Mouse (Mus musculus): ENCODE measurements at regions not wholly inside any gene's neighbourhood (a gene's known extent, or its start where the extent isn't known, plus 50 kb on each side); places are given as distances from the start of the nearest gene placed in this dataset.

DNA sequence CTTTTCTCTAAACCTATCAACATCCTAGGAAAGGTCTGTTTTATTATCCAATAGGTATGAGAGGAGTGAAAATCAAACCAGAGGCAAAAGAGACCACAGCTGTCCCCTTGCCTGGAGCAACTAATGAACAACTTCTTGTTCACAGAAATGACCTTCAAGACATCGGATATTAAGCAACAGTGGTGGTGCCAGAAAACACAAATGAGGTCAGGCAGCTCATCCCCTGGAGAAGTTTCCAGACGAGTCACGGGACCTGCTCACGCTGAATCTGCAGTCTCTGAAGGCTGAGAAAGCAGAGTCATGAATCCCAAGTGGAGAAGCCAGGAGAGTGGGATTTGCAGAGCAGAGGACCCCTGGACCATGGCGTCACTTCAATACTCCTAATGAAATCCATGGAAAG, 183.6 kb downstream of the Efnb2 start:
- Histone ChIP-seq H3K4me2 (replicated peaks; ENCODE audit: low read depth, low read length) (no peak overlapping the region), H3K9me3 (ENCODE audit: low read length) (no peaks in the 10 kb centered on the region), H3K4me3 (ENCODE audit: low read depth, low read length) (no peak overlapping the region), H3K4me1 (ENCODE audit: insufficient read depth, low read depth, low read length) (no peaks in the 10 kb centered on the region), H3K27ac (ENCODE audit: low read length) (no peak overlapping the region), H3K9ac (replicated peaks; ENCODE audit: low read depth) (no peak overlapping the region), H3K36me3 (ENCODE audit: insufficient read depth, low read length) (no peaks in the 10 kb centered on the region), H3K27me3 (replicated peaks; ENCODE audit: insufficient read depth, low read length) (no peaks in the 10 kb centered on the region)
- ATAC-seq (no peak), DNase-seq (ENCODE audit: low spot score) (no peak)
- WGBS = 74% methylated on average over 5 of the region's 5 CpGs
- TF ChIP-seq EP300 (IDR thresholded peaks at IDR 0.05) (no peak), CTCF (IDR thresholded peaks at IDR 0.05) (no peak)

DNA sequence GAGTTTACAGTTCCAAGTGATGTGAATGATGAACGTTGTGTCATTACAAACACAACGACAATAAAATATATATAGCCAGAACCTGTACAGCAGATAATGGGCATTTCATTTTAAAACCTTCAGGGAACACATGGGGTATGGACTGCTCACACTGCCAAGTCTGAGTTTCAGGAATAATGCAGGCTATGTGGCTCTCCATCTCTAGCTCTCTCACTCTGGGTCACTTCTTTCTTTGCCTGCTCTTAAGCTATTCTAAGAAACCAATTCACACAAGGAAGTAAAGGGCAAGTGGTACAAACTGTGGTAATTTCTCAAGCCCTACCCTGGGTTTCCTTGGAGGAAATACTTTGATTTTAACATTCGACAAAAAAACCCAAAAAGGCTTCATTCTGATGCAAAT, 192.5 kb downstream of the Efnb2 start:
- 58% methylated on average over 3 of the region's 3 CpGs for WGBS
- Histone ChIP-seq H3K4me2 (replicated peaks; ENCODE audit: low read depth, low read length) (no peak overlapping the region), H3K4me1 (ENCODE audit: insufficient read depth, low read depth, low read length) (no peaks in the 10 kb centered on the region), H3K27me3 (replicated peaks; ENCODE audit: insufficient read depth, low read length) (no peaks in the 10 kb centered on the region), H3K9ac (replicated peaks; ENCODE audit: low read depth) (no peak overlapping the region), H3K27ac (ENCODE audit: low read length) (no peak overlapping the region), H3K4me3 (ENCODE audit: low read depth, low read length) (no peak overlapping the region), H3K36me3 (ENCODE audit: insufficient read depth, low read length) (no peaks in the 10 kb centered on the region), H3K9me3 (ENCODE audit: low read length) (no peaks in the 10 kb centered on the region)
- DNase-seq (ENCODE audit: low spot score) = no peak
- no peak for TF ChIP-seq EP300 (IDR thresholded peaks at IDR 0.05)
- TF ChIP-seq CTCF (IDR thresholded peaks at IDR 0.05) = no peak
- ATAC-seq = no peak

DNA sequence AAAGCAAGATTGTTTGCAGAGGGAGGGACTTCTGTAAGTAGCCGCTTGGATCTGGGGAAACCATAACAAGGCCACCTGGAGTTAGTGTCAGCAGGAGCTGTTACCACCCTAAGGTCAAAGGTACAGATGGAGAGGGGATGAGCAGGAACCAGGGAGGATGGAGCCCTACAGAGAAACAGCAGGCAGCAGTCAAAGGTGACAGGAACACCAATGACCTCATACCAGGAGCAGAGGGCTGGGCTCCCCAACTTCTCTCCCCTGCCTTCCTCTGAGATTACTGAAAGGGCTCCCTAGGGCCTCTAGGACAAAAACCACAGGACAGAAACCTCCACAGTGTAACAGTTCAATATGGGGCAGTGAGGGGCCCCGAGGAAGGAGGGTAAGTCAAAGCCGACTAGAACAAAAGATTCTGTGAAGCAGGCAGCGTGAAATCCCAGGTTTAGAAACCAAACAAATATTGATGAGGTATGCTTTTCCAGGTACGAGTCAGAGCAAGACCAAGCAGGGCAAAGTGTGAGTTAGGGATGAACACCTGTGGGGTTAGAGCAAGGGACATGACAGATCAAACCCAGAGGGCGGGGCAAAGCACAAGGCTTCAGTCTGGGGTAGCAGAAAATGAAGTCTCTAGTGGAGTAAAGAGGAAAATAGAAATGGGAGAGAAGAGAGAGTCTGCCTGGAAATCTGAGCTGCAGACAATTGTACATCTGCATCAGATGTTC, 194.4 kb downstream of the Efnb2 start:
- DNase-seq (ENCODE audit: low spot score) (no peak), ATAC-seq (no peak)
- WGBS = 32% methylated on average over 6 of the region's 6 CpGs
- no peak overlapping the region for H3K4me3 ChIP-seq (ENCODE audit: low read depth, low read length)
- no peaks in the 10 kb centered on the region for H3K27me3 ChIP-seq (replicated peaks; ENCODE audit: insufficient read depth, low read length)
- H3K36me3 ChIP-seq (ENCODE audit: insufficient read depth, low read length) = no peaks in the 10 kb centered on the region
- H3K27ac ChIP-seq (ENCODE audit: low read length) = no peak overlapping the region
- no peak overlapping the region for H3K4me2 ChIP-seq (replicated peaks; ENCODE audit: low read depth, low read length)
- no peak overlapping the region for H3K9ac ChIP-seq (replicated peaks; ENCODE audit: low read depth)
- no peaks in the 10 kb centered on the region for H3K9me3 ChIP-seq (ENCODE audit: low read length)
- TF ChIP-seq EP300 (IDR thresholded peaks at IDR 0.05) (no peak), CTCF (IDR thresholded peaks at IDR 0.05) (no peak)
- H3K4me1 ChIP-seq (ENCODE audit: insufficient read depth, low read depth, low read length) = no peaks in the 10 kb centered on the region

DNA sequence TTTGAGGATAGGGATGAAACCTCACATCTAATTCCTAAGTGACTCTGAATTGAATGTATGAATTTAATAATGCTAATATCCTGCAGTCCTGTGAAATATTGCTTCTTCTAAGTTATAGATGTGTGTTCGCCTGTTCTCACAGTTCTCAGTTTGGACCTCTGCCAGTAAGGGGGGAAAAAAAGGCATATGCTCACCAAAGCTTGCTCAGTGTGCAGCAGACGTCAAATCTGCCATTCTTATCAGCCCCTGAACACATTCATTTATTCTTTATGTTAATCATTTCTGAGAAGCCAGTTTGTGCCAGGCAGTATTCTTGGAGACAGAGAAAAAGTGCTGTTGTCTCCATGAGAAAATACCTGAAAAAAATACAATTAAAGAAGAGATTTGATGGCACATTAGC, 198.6 kb downstream of the Efnb2 start:
- H3K27me3 ChIP-seq (replicated peaks; ENCODE audit: insufficient read depth, low read length) = no peaks in the 10 kb centered on the region
- H3K4me3 ChIP-seq (ENCODE audit: low read depth, low read length) = no peak overlapping the region
- no peaks in the 10 kb centered on the region for H3K9me3 ChIP-seq (ENCODE audit: low read length)
- no peak overlapping the region for H3K27ac ChIP-seq (ENCODE audit: low read length)
- ATAC-seq (no peak), DNase-seq (ENCODE audit: low spot score) (no peak)
- no peak overlapping the region for H3K4me2 ChIP-seq (replicated peaks; ENCODE audit: low read depth, low read length)
- no peak overlapping the region for H3K9ac ChIP-seq (replicated peaks; ENCODE audit: low read depth)
- TF ChIP-seq EP300 (IDR thresholded peaks at IDR 0.05) (no peak), CTCF (IDR thresholded peaks at IDR 0.05) (no peak)
- no peaks in the 10 kb centered on the region for H3K4me1 ChIP-seq (ENCODE audit: insufficient read depth, low read depth, low read length)
- 35% methylated on average over 2 of the region's 2 CpGs for WGBS
- no peaks in the 10 kb centered on the region for H3K36me3 ChIP-seq (ENCODE audit: insufficient read depth, low read length)

DNA sequence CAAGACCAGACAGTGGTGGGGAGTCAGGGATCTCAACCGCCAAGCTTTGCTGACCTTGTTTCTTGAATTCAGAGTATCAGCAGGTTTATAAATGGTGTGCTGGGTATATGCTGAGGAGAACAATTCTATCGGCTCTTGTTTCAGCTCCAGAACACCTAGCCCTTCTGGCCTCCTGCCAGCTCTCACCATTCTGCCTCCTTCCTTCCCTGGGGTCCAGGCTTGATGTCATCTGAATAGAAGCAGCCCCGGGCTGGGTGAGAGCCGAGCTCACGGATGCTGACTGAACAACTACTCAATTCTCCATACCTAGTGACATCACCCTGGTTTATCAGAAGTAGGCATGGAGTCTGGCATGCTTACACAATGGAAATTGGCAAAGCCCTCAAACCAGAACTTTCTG, 203.5 kb downstream of the Efnb2 start:
- Histone ChIP-seq H3K4me2 (replicated peaks; ENCODE audit: low read depth, low read length) (no peak overlapping the region), H3K4me3 (ENCODE audit: low read depth, low read length) (no peak overlapping the region), H3K27ac (ENCODE audit: low read length) (no peak overlapping the region), H3K4me1 (ENCODE audit: insufficient read depth, low read depth, low read length) (no peaks in the 10 kb centered on the region), H3K9me3 (ENCODE audit: low read length) (no peaks in the 10 kb centered on the region), H3K9ac (replicated peaks; ENCODE audit: low read depth) (no peak overlapping the region), H3K36me3 (ENCODE audit: insufficient read depth, low read length) (no peaks in the 10 kb centered on the region), H3K27me3 (replicated peaks; ENCODE audit: insufficient read depth, low read length) (no peaks in the 10 kb centered on the region)
- DNase-seq (ENCODE audit: low spot score) (no peak), ATAC-seq (no peak)
- TF ChIP-seq CTCF (IDR thresholded peaks at IDR 0.05) (no peak), EP300 (IDR thresholded peaks at IDR 0.05) (no peak)
- 26% methylated on average over 5 of the region's 5 CpGs for WGBS

DNA sequence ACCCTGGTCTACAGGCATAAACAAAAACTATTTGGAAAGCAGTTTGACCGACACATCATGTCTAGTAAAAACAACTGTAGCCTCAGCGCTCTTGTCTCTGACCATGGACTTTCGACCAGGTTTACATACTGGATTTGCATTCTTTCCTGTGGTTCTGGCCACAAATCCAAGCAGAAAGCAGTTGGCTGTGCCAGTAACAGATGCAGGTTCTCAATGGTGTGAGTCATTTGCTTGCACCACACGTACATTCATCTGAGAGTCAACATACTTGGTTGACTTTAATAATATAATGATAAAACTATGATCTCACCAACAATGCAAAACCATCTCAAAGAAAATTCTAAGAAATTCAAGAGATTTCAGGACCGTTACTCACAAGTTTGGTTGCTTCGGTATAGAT, 207.1 kb downstream of the Efnb2 start:
- TF ChIP-seq EP300 (IDR thresholded peaks at IDR 0.05) (no peak), CTCF (IDR thresholded peaks at IDR 0.05) (no peak)
- no peaks in the 10 kb centered on the region for H3K4me1 ChIP-seq (ENCODE audit: insufficient read depth, low read depth, low read length)
- H3K36me3 ChIP-seq (ENCODE audit: insufficient read depth, low read length) = no peaks in the 10 kb centered on the region
- no peaks in the 10 kb centered on the region for H3K27me3 ChIP-seq (replicated peaks; ENCODE audit: insufficient read depth, low read length)
- H3K27ac ChIP-seq (ENCODE audit: low read length) = no peak overlapping the region
- H3K4me3 ChIP-seq (ENCODE audit: low read depth, low read length) = no peak overlapping the region
- H3K4me2 ChIP-seq (replicated peaks; ENCODE audit: low read depth, low read length) = no peak overlapping the region
- ATAC-seq (no peak), DNase-seq (ENCODE audit: low spot score) (no peak)
- WGBS = 75% methylated on average over 6 of the region's 6 CpGs
- no peaks in the 10 kb centered on the region for H3K9me3 ChIP-seq (ENCODE audit: low read length)
- no peak overlapping the region for H3K9ac ChIP-seq (replicated peaks; ENCODE audit: low read depth)

DNA sequence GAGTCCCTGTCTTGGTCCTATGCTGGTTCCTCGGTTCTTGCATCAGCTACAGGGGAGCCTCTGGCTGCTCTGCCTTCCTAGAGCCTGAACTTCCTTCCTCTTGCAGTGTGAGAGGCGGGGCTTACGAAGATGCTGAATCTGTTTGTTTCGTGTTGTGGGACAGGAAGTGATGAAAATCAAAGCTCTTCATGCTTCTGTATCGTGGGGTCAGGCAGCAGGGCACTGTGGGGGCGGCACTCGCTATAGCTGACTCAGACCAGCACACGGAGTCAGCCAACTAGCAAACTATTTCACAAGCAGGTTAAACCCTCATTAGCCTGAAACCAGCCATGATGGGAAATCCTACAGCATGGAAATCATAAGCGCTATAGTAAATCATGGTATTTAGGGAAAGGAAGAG, 208.8 kb downstream of the Efnb2 start:
- Histone ChIP-seq H3K4me1 (ENCODE audit: insufficient read depth, low read depth, low read length) (no peaks in the 10 kb centered on the region), H3K9me3 (ENCODE audit: low read length) (no peaks in the 10 kb centered on the region), H3K4me3 (ENCODE audit: low read depth, low read length) (no peak overlapping the region), H3K4me2 (replicated peaks; ENCODE audit: low read depth, low read length) (no peak overlapping the region), H3K36me3 (ENCODE audit: insufficient read depth, low read length) (no peaks in the 10 kb centered on the region), H3K9ac (replicated peaks; ENCODE audit: low read depth) (no peak overlapping the region), H3K27ac (ENCODE audit: low read length) (no peak overlapping the region), H3K27me3 (replicated peaks; ENCODE audit: insufficient read depth, low read length) (no peaks in the 10 kb centered on the region)
- 58% methylated on average over 9 of the region's 9 CpGs for WGBS
- TF ChIP-seq EP300 (IDR thresholded peaks at IDR 0.05) = no peak
- TF ChIP-seq CTCF (IDR thresholded peaks at IDR 0.05) = no peak
- DNase-seq (ENCODE audit: low spot score) (peak; percentile 14), ATAC-seq (peak; percentile 40)

All from lung, postnatal 0 days (tissue).